Mouse (Mus musculus): Measurements from ENCODE around the gene Tlx3. TPM values are rescaled to one million over a fixed set of nuclear protein-coding genes. Genes with fewer than 3 reads are reported as not detected.

Gene Tlx3
- polyA plus RNA-seq, 1 experiment from 2014 or later = not detected

DNA sequence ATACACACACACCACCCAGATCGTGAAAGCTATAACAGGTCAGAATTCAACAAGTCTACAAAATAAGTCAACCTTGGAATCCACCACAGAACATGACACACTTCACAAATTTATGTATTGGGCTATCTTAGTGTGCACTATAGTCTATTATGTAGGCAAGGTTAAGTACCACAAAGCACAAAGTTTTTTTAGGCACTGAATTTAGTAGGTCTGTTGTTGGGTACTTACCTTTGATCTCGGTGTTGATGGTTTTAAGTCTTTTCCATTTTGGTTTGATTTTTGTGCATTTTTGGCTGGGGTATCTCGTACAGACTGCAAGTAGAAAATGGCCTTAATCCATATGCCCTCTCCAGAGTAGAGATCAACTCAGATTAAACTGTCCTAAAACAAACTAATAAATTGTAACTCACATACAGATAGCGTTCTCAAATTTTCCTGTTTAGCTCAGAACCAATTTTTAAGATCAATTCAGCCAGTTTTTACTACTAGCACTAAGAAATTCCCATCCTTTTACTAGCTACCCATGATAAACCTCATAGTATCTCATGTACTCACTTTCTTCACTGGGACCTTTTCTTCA is 46.9 kb downstream of the Tlx3 start:
- DNase-seq (ENCODE audit: extremely low spot score, low spot score) = no peak
- Histone ChIP-seq H3K4me3 (no peak overlapping the region), H3K9me3 (no peaks in the 10 kb centered on the region), H3K27ac (no peak overlapping the region), H3K36me3 (replicated peaks) (peaks cover 100% of the 10 kb centered on the region), H3K4me1 (peaks cover 32% of the 10 kb centered on the region), H3K27me3 (ENCODE audit: poor library complexity, severe bottlenecking) (no peaks in the 10 kb centered on the region)
- WGBS = 92% methylated on average over 4 of the region's 4 CpGs

DNA sequence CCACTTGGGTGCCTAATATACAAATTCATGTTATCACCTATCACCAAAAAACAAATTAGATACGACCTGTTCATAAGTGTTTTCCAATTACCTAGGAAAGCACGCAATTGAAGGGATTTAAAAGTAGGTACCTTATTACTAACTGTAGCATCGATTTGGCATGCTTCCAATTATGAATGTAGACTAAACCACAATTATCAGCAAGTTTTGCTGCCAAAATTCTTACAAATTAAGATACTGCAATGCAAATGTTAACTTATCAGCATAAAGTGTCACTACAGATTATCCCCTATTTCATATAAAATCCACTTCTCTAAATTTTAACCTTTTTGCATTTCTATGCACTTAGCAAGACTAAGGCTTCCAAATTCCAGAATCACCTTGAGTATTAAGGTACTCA is 48.9 kb downstream of the Tlx3 start:
- Histone ChIP-seq H3K9me3 (no peaks in the 10 kb centered on the region), H3K4me1 (peaks cover 12% of the 10 kb centered on the region), H3K4me3 (no peak overlapping the region), H3K36me3 (replicated peaks) (peaks cover 100% of the 10 kb centered on the region), H3K27ac (no peak overlapping the region), H3K27me3 (ENCODE audit: poor library complexity, severe bottlenecking) (no peaks in the 10 kb centered on the region)
- no peak for DNase-seq (ENCODE audit: extremely low spot score, low spot score)
- 95% methylated on average over 3 of the region's 3 CpGs for WGBS

DNA sequence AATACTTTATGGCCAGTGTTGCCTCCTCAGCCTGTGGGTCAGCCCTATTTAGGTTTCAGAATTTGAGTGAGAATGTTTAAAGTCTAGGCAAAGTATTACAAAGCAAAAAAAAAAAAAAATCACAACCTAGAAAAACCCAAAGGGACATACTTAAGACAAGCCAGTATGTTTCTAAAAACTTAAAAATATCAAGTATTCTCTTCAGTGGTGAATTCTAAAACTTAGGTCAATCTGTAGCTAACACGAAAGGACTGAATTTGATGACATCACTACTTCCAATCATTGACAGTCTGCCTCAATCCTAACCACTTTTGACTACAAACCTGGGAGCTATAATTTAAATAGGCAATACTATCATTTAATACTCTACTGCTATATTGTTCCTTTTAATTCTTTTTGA is 50.4 kb downstream of the Tlx3 start:
- H3K36me3 ChIP-seq (replicated peaks) = peaks cover 88% of the 10 kb centered on the region
- peaks cover 7% of the 10 kb centered on the region for H3K4me1 ChIP-seq
- H3K9me3 ChIP-seq = no peaks in the 10 kb centered on the region
- no peak for DNase-seq (ENCODE audit: extremely low spot score, low spot score)
- no peak overlapping the region for H3K4me3 ChIP-seq
- peaks cover 4% of the 10 kb centered on the region for H3K27me3 ChIP-seq (ENCODE audit: poor library complexity, severe bottlenecking)
- WGBS = 90% methylated on average over 1 of the region's 1 CpGs
- no peak overlapping the region for H3K27ac ChIP-seq

DNA sequence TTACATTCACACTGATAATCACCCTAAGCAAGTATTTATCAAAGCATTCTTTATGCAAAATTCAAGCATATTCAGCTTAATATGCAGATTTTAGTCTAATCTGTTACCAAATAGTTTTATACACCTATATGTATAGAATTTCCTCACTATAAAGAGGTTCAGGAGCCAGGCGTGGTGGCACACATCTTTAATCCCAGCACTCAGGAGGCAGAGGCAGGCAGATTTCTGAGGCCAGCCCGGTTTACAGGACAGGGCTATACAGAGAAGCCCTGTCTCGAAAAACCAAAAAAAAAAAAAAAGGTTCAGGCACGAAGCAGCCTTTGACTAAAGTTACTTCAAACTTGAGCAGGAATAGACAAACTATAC is 51.6 kb downstream of the Tlx3 start:
- no peak for DNase-seq (ENCODE audit: extremely low spot score, low spot score)
- Histone ChIP-seq H3K4me1 (peaks cover 17% of the 10 kb centered on the region), H3K4me3 (no peak overlapping the region), H3K36me3 (replicated peaks) (peaks cover 76% of the 10 kb centered on the region), H3K9me3 (no peaks in the 10 kb centered on the region), H3K27me3 (ENCODE audit: poor library complexity, severe bottlenecking) (peaks cover 16% of the 10 kb centered on the region), H3K27ac (no peak overlapping the region)
- WGBS = 78% methylated on average over 4 of the region's 4 CpGs

DNA sequence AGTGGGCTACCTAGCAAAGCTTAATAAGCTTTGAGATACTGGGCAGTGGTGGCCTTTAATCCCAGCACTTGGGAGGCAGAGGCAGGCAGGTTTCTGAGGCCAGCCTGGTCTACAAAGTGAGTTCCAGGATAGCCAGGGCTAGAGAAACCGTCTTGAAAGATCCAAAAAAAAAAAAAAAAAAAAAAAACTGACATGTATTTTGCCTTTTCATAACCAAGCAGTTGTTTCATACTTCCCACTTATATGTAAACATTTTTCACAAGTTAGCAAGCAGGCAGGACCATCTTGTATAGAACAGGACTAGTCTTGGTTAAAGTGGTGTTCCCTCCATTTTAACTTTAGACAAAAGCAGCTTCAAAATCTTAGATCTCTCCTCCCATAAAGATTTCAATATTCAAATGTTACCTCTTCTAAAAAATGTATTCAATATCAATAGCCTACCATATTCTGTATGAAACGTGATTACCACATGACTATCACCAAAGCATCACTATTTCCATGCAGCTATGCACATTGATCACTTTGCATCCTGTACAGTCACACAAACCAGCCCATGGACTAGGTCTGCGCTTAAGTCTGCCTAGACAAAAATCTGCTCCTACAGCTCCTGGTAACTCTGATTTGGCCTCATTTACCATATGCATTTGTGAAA is 52.1 kb downstream of the Tlx3 start:
- Histone ChIP-seq H3K4me1 (peaks cover 22% of the 10 kb centered on the region), H3K27ac (no peak overlapping the region), H3K27me3 (ENCODE audit: poor library complexity, severe bottlenecking) (peaks cover 21% of the 10 kb centered on the region), H3K4me3 (no peak overlapping the region), H3K9me3 (no peaks in the 10 kb centered on the region), H3K36me3 (replicated peaks) (peaks cover 71% of the 10 kb centered on the region)
- DNase-seq (ENCODE audit: extremely low spot score, low spot score) = no peak
- WGBS = 77% methylated on average over 3 of the region's 3 CpGs

Other genes starting within 250 kb of the Tlx3 start
- 3.6 and 3.8 TPM in 2 replicates for gene Fgf18, start 56.2 kb downstream of the Tlx3 start, polyA plus RNA-seq (2016; fragmentation: Nextera tagmentation; extraction: Ambion mirVana)
- gene Npm1, start 40.4 kb downstream of the Tlx3 start, polyA plus RNA-seq (2016; fragmentation: Nextera tagmentation; extraction: Ambion mirVana) = 1,478 and 1,686 TPM in 2 replicates
- not detected in 2 replicates for gene Gm12117, start 73.1 kb upstream of the Tlx3 start, polyA plus RNA-seq (2016; fragmentation: Nextera tagmentation; extraction: Ambion mirVana)